Mouse (Mus musculus) adrenal gland, adult (tissue): ENCODE measurements around the gene Specc1.
"Not testable (repeated sequence)": the region's sequence is repeated elsewhere in the genome, so short reads cannot be mapped to it uniquely, and the experiment has no call there.

Experiments
- DNase-seq, 2 experiments: peaks; one replicate each; pipeline ENCODE4 v3.0.0; 2022 to 2023; ENCODE audit warnings: low spot score in 1 of 2; ENCODE audit not compliant: inconsistent age in 2 of 2

The Specc1 gene

GRCm38 (mm10) chr11:61956572-61957295, at the start of gene Specc1:
Gene Specc1, plus strand, starts transcription at chr11:61956763.
- DNase-seq = peak; percentile 88 to 96

GRCm38 (mm10) chr11:61908315-61908714, 48.2 kb upstream of the Specc1 start:
- DNase-seq = no peak

- DNase-seq = no peak
These were observed 36.9 kb upstream of the Specc1 start for GRCm38 (mm10) chr11:61919702-61920101.

- no peak for DNase-seq
These were observed 33.3 kb upstream of the Specc1 start for GRCm38 (mm10) chr11:61923309-61923708.

GRCm38 (mm10) chr11:61929323-61930097, 27.1 kb upstream of the Specc1 start:
- DNase-seq = no peak

- peak; percentile 96 to 98 for DNase-seq
These were observed 26.5 kb upstream of the Specc1 start, which contains the start of gene Akap10 for GRCm38 (mm10) chr11:61930098-61930517. Gene Akap10, minus strand, starts transcription at chr11:61930252.

GRCm38 (mm10) chr11:61930640-61931586, 25.6 kb upstream of the Specc1 start:
- peak; percentile 29 to 77 for DNase-seq

- no peak for DNase-seq
These were observed 18.8 kb upstream of the Specc1 start for GRCm38 (mm10) chr11:61937761-61938160.

GRCm38 (mm10) chr11:61942903-61943302, 13.7 kb upstream of the Specc1 start:
- no peak for DNase-seq

GRCm38 (mm10) chr11:61944417-61944816, 12.1 kb upstream of the Specc1 start:
- no peak for DNase-seq

- no peak for DNase-seq
These were observed 10.0 kb upstream of the Specc1 start for GRCm38 (mm10) chr11:61946608-61947007.

- DNase-seq = peak; percentile 24 to 78
These were observed 7.2 kb upstream of the Specc1 start for GRCm38 (mm10) chr11:61949315-61949714.

- peak; percentile 81 to 94 for DNase-seq
These were observed 5.9 kb upstream of the Specc1 start for GRCm38 (mm10) chr11:61950632-61951031.

- peak; percentile 13 to 47 for DNase-seq
These were observed 1.4 kb upstream of the Specc1 start for GRCm38 (mm10) chr11:61955136-61955535.

- DNase-seq = peak in 1 of 2 experiments; percentile 25
These were observed 612 bp upstream of the Specc1 start for GRCm38 (mm10) chr11:61955951-61956350.

- peak in 1 of 2 experiments; percentile 28 for DNase-seq
These were observed 792 bp downstream of the Specc1 start for GRCm38 (mm10) chr11:61957296-61957813.

- DNase-seq = not testable (repeated sequence)
These were observed 2.1 kb downstream of the Specc1 start for GRCm38 (mm10) chr11:61958706-61959105.

GRCm38 (mm10) chr11:61960096-61960495, 3.5 kb downstream of the Specc1 start:
- DNase-seq = no peak

GRCm38 (mm10) chr11:61962684-61963083, 6.1 kb downstream of the Specc1 start:
- DNase-seq = no peak

- no peak for DNase-seq
These were observed 6.6 kb downstream of the Specc1 start for GRCm38 (mm10) chr11:61963193-61963592.

- DNase-seq = no peak
These were observed 8.0 kb downstream of the Specc1 start for GRCm38 (mm10) chr11:61964611-61965010.
